In the genomic region with DNA sequence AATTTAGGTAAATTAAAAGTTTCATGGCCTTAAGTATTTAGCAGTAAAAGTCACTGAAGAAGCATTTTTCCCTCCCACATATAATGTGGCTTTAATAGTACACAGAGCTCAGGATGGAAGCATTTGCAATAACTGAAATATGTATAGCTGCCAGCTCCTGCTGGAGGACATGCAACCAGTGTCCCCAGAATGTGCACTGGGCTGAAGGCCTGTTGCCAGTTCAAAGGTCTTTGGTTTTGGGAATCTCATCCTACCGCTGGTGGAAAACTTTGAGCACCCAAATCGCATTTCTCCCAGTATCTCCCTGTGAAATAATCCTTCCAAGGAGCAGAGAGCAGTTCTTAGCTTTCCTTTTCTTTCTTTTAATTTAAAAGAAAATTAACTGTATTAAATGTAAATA, we compare ENCODE assay signal across 12 mouse cellular contexts. TPM values are rescaled to one million over a fixed set of nuclear protein-coding genes. Genes with fewer than 3 reads are reported as not detected.
DNase-seq lines count a peak whose midpoint lies in the region; ATAC-seq lines count a peak whose summit lies in the region.
"Had no signal": no experiment of that assay in that cellular context is flagged by ENCODE, and none has a peak within 500 bp of the region (broad histone marks: within the 10 kb centered on the region; RNA-seq: fewer than 3 reads in every experiment).

No protein-coding gene starts in this region.

- intact Hi-C loops in left cerebral cortex, postnatal 10 days (cut with DNase I) = no loop called here

- DNase-seq in kidney, adult 11 months = no peak
- peak; percentile 16 for DNase-seq in NIH3T3 (ENCODE audit: low read depth)
- no peak for DNase-seq in embryonic facial prominence, embryonic 14.5 days (ENCODE audit: low spot score)
- DNase-seq in layer of hippocampus, adult 9-11 months = no peak
- DNase-seq in left cerebral cortex, postnatal 10 days (ENCODE audit: extremely low spot score in 1 of 2, low spot score in 2 of 2) = no peak
- DNase-seq: cerebellum, adult 11-12 months had no signal

- WGBS in kidney, embryonic 15.5 days = 46% methylated on average over 2 of the region's 2 CpGs
- 33% methylated on average over 2 of the region's 2 CpGs for WGBS in embryonic facial prominence, embryonic 14.5 days
- 28% methylated on average over 2 of the region's 2 CpGs for WGBS in limb, embryonic 13.5 days

- H3K27ac ChIP-seq in kidney, embryonic 15.5 days = peak overlapping the region; percentile 71
- H3K27ac ChIP-seq in embryonic facial prominence, embryonic 14.5 days (replicated peaks; ENCODE audit: low read depth, low read length) = peak overlapping the region; percentile 97
- H3K27ac ChIP-seq in limb, embryonic 13.5 days = peak overlapping the region; percentile 100
- H3K27ac ChIP-seq: liver, embryonic 15.5 days had no signal

- H3K36me3 ChIP-seq in kidney, embryonic 15.5 days = peaks cover 18% of the 10 kb centered on the region
- H3K36me3 ChIP-seq in embryonic facial prominence, embryonic 14.5 days (ENCODE audit: control insufficient read depth, insufficient read depth, low read length) = peaks cover 10% of the 10 kb centered on the region
- H3K36me3 ChIP-seq in limb, embryonic 13.5 days = peaks cover 14% of the 10 kb centered on the region
- H3K36me3 ChIP-seq: heart, embryonic 12.5 days; liver, embryonic 15.5 days had no signal

- peaks cover 29% of the 10 kb centered on the region for H3K4me1 ChIP-seq in kidney, embryonic 15.5 days
- peaks cover 46% of the 10 kb centered on the region for H3K4me1 ChIP-seq in embryonic facial prominence, embryonic 14.5 days (ENCODE audit: control insufficient read depth, insufficient read depth, low read length)
- H3K4me1 ChIP-seq in limb, embryonic 13.5 days = peaks cover 48% of the 10 kb centered on the region
- H3K4me1 ChIP-seq: liver, embryonic 15.5 days had no signal

- H3K27me3 ChIP-seq in kidney, embryonic 15.5 days = no peaks in the 10 kb centered on the region
- H3K27me3 ChIP-seq in embryonic facial prominence, embryonic 14.5 days (replicated peaks; ENCODE audit: control insufficient read depth, insufficient read depth, low read length) = no peaks in the 10 kb centered on the region
- H3K27me3 ChIP-seq in limb, embryonic 13.5 days = no peaks in the 10 kb centered on the region
- H3K27me3 ChIP-seq: CH12.LX had no signal

- H3K4me3 ChIP-seq in kidney, embryonic 15.5 days (replicated peaks) = peak overlapping the region; percentile 24
- H3K4me3 ChIP-seq in embryonic facial prominence, embryonic 14.5 days (ENCODE audit: low read depth, low read length) = peak overlapping the region; percentile 93
- peak overlapping the region; percentile 98 for H3K4me3 ChIP-seq in limb, embryonic 13.5 days
- H3K4me3 ChIP-seq: heart, embryonic 12.5 days; liver, embryonic 15.5 days had no signal

- H3K9me3 ChIP-seq in kidney, embryonic 15.5 days (replicated peaks) = no peaks in the 10 kb centered on the region
- H3K9me3 ChIP-seq in embryonic facial prominence, embryonic 14.5 days (ENCODE audit: control insufficient read depth, low read length) = no peaks in the 10 kb centered on the region
- H3K9me3 ChIP-seq in limb, embryonic 13.5 days = no peaks in the 10 kb centered on the region
- H3K9me3 ChIP-seq: heart, embryonic 12.5 days; liver, embryonic 15.5 days had no signal

- no peak for ATAC-seq in kidney, embryonic 15.5 days (replicated peaks; ENCODE audit: low FRiP score)
- ATAC-seq in embryonic facial prominence, embryonic 14.5 days (ENCODE audit: low read depth) = no peak
- ATAC-seq in limb, embryonic 13.5 days (ENCODE audit: low FRiP score, low read depth) = no peak
- ATAC-seq in granulocyte monocyte progenitor cell, adult 5-6 weeks (replicated peaks; ENCODE audit: poor library complexity, severe bottlenecking) = no peak

- H3K9ac ChIP-seq in kidney, embryonic 15.5 days = peak overlapping the region; percentile 33
- peak overlapping the region; percentile 100 for H3K9ac ChIP-seq in embryonic facial prominence, embryonic 14.5 days (ENCODE audit: low read depth, low read length)
- peak overlapping the region; percentile 100 for H3K9ac ChIP-seq in limb, embryonic 13.5 days
- H3K9ac ChIP-seq: heart, embryonic 12.5 days; liver, embryonic 15.5 days had no signal

- peak overlapping the region; percentile 71 for H3K4me2 ChIP-seq in kidney, embryonic 15.5 days
- peak overlapping the region; percentile 92 for H3K4me2 ChIP-seq in embryonic facial prominence, embryonic 14.5 days (ENCODE audit: low read depth, low read length)
- peak overlapping the region; percentile 72 for H3K4me2 ChIP-seq in limb, embryonic 13.5 days (replicated peaks)
- H3K4me2 ChIP-seq: heart, embryonic 12.5 days; liver, embryonic 15.5 days had no signal

RNA-seq across cellular contexts. Expression of a gene that starts 4.1 kb away (rescaled TPM):
- 22.6 and 24.0 TPM in 2 replicates for polyA plus RNA-seq in kidney, embryonic 15.5 days (2015; fragmentation: Nextera tagmentation; extraction: Ambion mirVana)
- 23.6 and 29.1 TPM in 2 replicates for polyA plus RNA-seq in embryonic facial prominence, embryonic 14.5 days (2014; fragmentation: Nextera tagmentation; extraction: Ambion mirVana)
- polyA plus RNA-seq in limb, embryonic 13.5 days (2015; fragmentation: Nextera tagmentation; extraction: Ambion mirVana) = 61.5 and 64.9 TPM in 2 replicates
- total RNA-seq in granulocyte monocyte progenitor cell, adult 5-6 weeks (2014; fragmentation: Nextera tagmentation) = 1.8 TPM in 1 of 2 replicates, not detected in the other
- 1.5 and 1.9 TPM in 2 replicates for total RNA-seq in granulocyte monocyte progenitor cell, adult 5-6 weeks (2017)
- total RNA-seq in left cerebral cortex, postnatal 10 days (2021) = 1 to 10 TPM; 3.3 to 3.4 TPM
- total RNA-seq: CH12.LX had no signal

Comparison
In these comparisons a context has a peak if more than half of its experiments do, and no peak if none do; other contexts are left out.
1. H3K4me3 ChIP-seq: peak in every context shown above with its lines; median percentile 98 in limb, embryonic 13.5 days; 93 in embryonic facial prominence, embryonic 14.5 days; 24 in kidney, embryonic 15.5 days.
2. H3K9ac ChIP-seq: peak in every context shown above with its lines; median percentile 100 in embryonic facial prominence, embryonic 14.5 days; 100 in limb, embryonic 13.5 days; 33 in kidney, embryonic 15.5 days.